ENCODE assay signal across 9 mouse cellular contexts in genomic region chr6:94915842-94916620, GRCm38 (mm10).
A peak's percentile ranks its signal among the peaks of the same experiment; 100 is the strongest.
DNase-seq lines count a peak whose midpoint lies in the region; ATAC-seq lines count a peak whose summit lies in the region.
"Had no signal": no experiment of that assay in that cellular context is flagged by ENCODE, and none has a peak within 500 bp of the region (broad histone marks: within the 10 kb centered on the region; RNA-seq: fewer than 3 reads in every experiment).

No protein-coding gene starts in this region.

- no peaks in the 10 kb centered on the region for H3K36me3 ChIP-seq in kidney, embryonic 16.5 days (ENCODE audit: insufficient read depth, low read length)
- H3K36me3 ChIP-seq: G1E had no signal

- H3K27me3 ChIP-seq in kidney, embryonic 16.5 days (ENCODE audit: insufficient read depth, low read length) = no peaks in the 10 kb centered on the region

- H3K27ac ChIP-seq in kidney, embryonic 16.5 days (ENCODE audit: low read length) = no peak overlapping the region

- WGBS in kidney, embryonic 16.5 days = 56% methylated on average over 8 of the region's 8 CpGs

- peaks cover 7% of the 10 kb centered on the region for H3K4me1 ChIP-seq in kidney, embryonic 16.5 days (ENCODE audit: insufficient read depth, low read length)

- ATAC-seq in kidney, embryonic 16.5 days (ENCODE audit: low FRiP score, low TSS enrichment) = 0 out of 2 replicates have a peak, but pooled peaks have one; percentile 51

- no peaks in the 10 kb centered on the region for H3K9me3 ChIP-seq in kidney, embryonic 16.5 days (ENCODE audit: low read length)
- H3K9me3 ChIP-seq: G1E had no signal

- no peak for DNase-seq in kidney, adult 18-20 months
- peak; percentile 72 for DNase-seq in ZHBTc4 (ENCODE audit: low read depth, low spot score)
- peak; percentile 67 to 76 for DNase-seq in heart, postnatal 10 days
- DNase-seq in lung, postnatal 4 days = peak; percentile 32 to 43
- DNase-seq in spleen, adult 12 weeks (ENCODE audit: low spot score) = no peak
- DNase-seq in cerebellum, postnatal 25 days = no peak
- no peak for DNase-seq in cerebellum, adult 11 months

- intact Hi-C loops in heart, postnatal 10 days (cut with DNase I) = no loop called here

- H3K4me2 ChIP-seq in kidney, embryonic 16.5 days (replicated peaks; ENCODE audit: low read depth, low read length) = no peak overlapping the region

- no peak overlapping the region for H3K9ac ChIP-seq in kidney, embryonic 16.5 days (replicated peaks; ENCODE audit: low read length)

- H3K4me3 ChIP-seq in kidney, embryonic 16.5 days (ENCODE audit: low read length) = no peak overlapping the region

Comparison
In these comparisons a context has a peak if more than half of its experiments do, and no peak if none do; other contexts are left out.
1. DNase-seq: peak in ZHBTc4 (single experiment), heart, postnatal 10 days (2 of 2) and lung, postnatal 4 days (2 of 2); none in kidney, adult 18-20 months (single experiment), spleen, adult 12 weeks (single experiment), cerebellum, postnatal 25 days (0 of 2) and cerebellum, adult 11 months (single experiment).